In the genomic region with DNA sequence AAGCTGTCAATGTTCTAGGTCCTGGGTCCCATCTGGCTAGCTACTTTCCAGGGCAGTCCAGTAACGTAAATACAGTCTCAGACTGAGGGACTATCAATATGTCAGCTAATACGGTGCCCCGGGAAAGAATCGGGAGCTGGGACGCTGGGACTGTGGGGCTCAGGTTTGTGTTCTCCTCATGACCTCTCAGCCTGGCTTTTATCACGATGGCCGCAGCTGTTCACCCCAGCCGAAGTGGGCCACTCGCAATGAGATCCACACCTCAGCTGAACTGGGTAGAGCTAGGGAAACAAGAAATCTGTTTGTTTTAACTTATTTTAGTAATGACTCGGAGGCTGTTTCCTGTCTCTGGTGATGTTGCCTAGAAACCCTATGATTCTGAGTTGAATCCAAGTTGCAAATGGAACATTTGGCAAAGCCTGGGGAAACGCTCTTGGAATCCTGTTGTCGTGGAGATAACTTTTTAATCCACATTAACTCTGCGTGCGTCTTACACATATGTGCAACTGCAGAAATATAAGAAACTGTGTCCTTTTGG, we compare ENCODE assay signal across 8 mouse cellular contexts.
DNase-seq lines count a peak whose midpoint lies in the region.

No protein-coding gene starts in this region.

- intact Hi-C loops in heart, postnatal 36 days (cut with DNase I): no loop called here

- peak; percentile 18 for DNase-seq in 3134 (ENCODE audit: extremely low read depth, insufficient read length, low spot score)
- peak; percentile 26 for DNase-seq in Muller cell, postnatal 12 days (ENCODE audit: inconsistent ontology term)
- DNase-seq in frontal cortex, adult 2 months (ENCODE audit: extremely low spot score in 1 of 2, low spot score in 1 of 2): peak; percentile 49 to 81
- DNase-seq in heart, postnatal 36 days: peak; percentile 26 to 48
- DNase-seq in layer of hippocampus, postnatal 25 days (ENCODE audit: extremely low spot score in 1 of 2, low spot score in 1 of 2): peak; percentile 18 to 23
- peak; percentile 38 to 48 for DNase-seq in right cerebral cortex, postnatal 36 days (ENCODE audit: low spot score in 2 of 2)
- no peak for DNase-seq in retina, postnatal 1 day
- DNase-seq in urinary bladder, postnatal 25 days (ENCODE audit: low spot score): no peak

Comparison
In these comparisons a context has a peak if more than half of its experiments do, and no peak if none do; other contexts are left out.
1. DNase-seq: peak in 3134 (single experiment), Muller cell, postnatal 12 days (single experiment), frontal cortex, adult 2 months (2 of 2), heart, postnatal 36 days (2 of 2), layer of hippocampus, postnatal 25 days (2 of 2) and right cerebral cortex, postnatal 36 days (2 of 2); none in retina, postnatal 1 day (single experiment) and urinary bladder, postnatal 25 days (single experiment).